Mouse (Mus musculus) bone marrow macrophage, adult 2 months (primary cell): ENCODE measurements around the gene Gm27021. TPM values are rescaled to one million over a fixed set of nuclear protein-coding genes. Genes with fewer than 3 reads are reported as not detected.

Experiments
- H3K27ac ChIP-seq: 2 replicates; pipeline ENCODE4 v1.5.1; 2012; ENCODE audit warnings: low read depth, low read length; ENCODE audit not compliant: insufficient read depth
- H3K4me1 ChIP-seq: 2 replicates; pipeline ENCODE4 v1.6.1; 2012; ENCODE audit warnings: low read length; ENCODE audit not compliant: control insufficient read depth, insufficient read depth
- H3K4me3 ChIP-seq: 2 replicates; pipeline ENCODE4 v1.5.1; 2012; ENCODE audit warnings: mild to moderate bottlenecking, low read length, moderate library complexity; ENCODE audit not compliant: insufficient read depth
- CTCF ChIP-seq: IDR thresholded peaks from 2 replicates; pipeline ENCODE4 v1.5.1; 2012; ENCODE audit warnings: low read depth, mild to moderate bottlenecking, low read length, moderate library complexity
- POLR2A ChIP-seq: IDR thresholded peaks from 2 replicates; pipeline ENCODE4 v1.6.1; 2012; ENCODE audit warnings: mild to moderate bottlenecking, low read depth, low read length, borderline replicate concordance
- polyA plus RNA-seq: library from polyadenylated mRNA; stranded (reverse); fragments of >200 nt; gene quantifications from 2 replicates; pipeline ENCODE4 v1.2.4, GENCODE M21; 2012; ENCODE audit not compliant: missing spikeins, insufficient read depth, insufficient read length

Gene Gm27021
- polyA plus RNA-seq, 1 experiment: not detected

- Histone ChIP-seq H3K4me1 (peaks cover 3% of the 10 kb centered on the region; the same call in 1 of the 2 replicates), H3K27ac (no peak overlapping the region), H3K4me3 (no peak overlapping the region)
- TF ChIP-seq CTCF (no peak), POLR2A (no peak)
These were observed 37.8 kb downstream of the Gm27021 start for GRCm38 (mm10) chr8:120630031-120630430.

DNA sequence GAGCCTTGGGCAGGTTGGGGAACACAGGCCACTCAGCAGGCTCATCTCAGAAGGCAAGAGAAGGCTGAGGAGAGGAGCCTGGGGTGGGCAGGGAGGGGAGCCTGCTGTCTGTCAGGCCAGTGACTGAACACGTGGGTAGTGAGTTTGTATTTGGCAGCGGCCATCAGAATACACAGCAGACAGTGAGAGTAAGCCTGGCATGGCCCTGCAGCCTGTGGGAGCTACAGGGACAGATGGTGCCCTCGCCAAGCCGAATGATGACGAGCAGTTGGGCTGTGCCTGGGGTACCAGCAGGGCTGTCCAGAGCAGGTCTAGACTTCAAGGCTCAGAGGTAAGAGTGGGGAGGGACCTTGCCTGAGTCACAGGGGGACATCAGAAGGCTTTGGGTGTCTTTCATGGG is 40.6 kb downstream of the Gm27021 start:
- Histone ChIP-seq H3K4me3 (no peak overlapping the region), H3K4me1 (no peaks in the 10 kb centered on the region), H3K27ac (no peak overlapping the region)
- TF ChIP-seq CTCF: no peak
- no peak for TF ChIP-seq POLR2A

DNA sequence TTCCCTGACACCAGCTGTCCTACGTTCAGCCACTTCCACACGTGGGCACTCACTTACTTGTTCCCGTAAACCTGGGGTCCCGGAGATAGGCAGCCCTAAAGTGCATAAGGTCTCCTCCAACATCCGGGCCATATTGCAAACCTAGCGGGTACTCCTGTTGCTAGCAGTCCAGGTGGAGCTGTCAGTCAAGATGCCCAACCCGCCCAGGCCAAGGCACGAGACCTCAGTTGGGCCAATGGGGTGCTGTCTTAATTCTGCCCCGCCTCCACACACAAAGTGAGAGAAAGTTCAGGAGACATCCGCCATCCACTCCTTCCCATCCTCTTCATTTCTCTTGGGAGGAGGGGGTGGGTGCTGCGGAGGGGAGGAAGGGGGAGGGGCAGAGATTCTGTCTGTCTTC is 41.4 kb downstream of the Gm27021 start:
- Histone ChIP-seq H3K27ac (no peak overlapping the region), H3K4me3 (no peak overlapping the region), H3K4me1 (peaks cover 5% of the 10 kb centered on the region)
- TF ChIP-seq POLR2A: no peak

DNA sequence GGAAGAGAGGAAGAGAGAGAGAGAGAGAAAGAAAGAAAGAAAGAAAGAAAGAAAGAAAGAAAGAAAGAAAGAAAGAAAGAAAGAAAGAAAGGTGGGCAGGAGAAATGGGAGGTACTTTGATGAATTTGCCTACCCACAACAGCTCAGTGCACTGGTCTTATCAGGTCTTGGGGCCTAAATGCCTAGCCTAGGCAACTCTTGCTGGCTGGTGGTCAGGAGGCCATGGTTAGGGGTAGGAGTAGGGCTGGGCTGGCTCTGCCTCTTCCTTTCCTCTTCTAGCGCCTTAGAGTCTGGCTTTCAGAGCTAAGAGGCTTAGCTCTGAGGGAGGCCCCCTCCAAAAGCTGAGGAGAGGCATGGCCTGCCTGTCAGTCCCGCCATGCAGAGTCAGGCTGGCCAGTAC is 44.3 kb downstream of the Gm27021 start:
- H3K4me1 ChIP-seq: peaks cover 26% of the 10 kb centered on the region
- H3K4me3 ChIP-seq: no peak overlapping the region
- no peak for TF ChIP-seq CTCF
- no peak for TF ChIP-seq POLR2A
- no peak overlapping the region for H3K27ac ChIP-seq

DNA sequence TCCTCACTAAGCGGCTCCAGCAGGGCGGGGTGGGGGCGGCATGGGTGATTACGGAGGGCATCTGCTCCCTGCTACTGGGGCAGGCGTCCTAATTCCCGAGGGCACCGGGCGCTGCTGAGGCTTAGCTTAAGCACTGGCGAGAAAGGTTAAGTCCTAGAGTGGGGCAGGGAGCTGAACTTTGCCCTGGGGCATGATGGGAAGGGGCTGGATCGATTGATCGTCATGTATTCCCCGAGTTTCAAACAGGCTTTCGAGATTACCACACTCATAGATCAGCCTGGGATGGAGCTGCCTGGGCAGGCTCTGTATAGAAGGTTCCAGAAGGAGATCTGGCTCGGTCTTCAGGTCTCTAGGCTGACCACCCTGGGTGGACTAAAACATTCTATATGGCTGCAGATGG is 45.7 kb downstream of the Gm27021 start:
- no peak overlapping the region for H3K4me3 ChIP-seq
- H3K4me1 ChIP-seq: peaks cover 31% of the 10 kb centered on the region
- TF ChIP-seq CTCF (no peak), POLR2A (no peak)
- H3K27ac ChIP-seq: no peak overlapping the region

- Histone ChIP-seq H3K4me3 (no peak overlapping the region), H3K4me1 (peaks cover 39% of the 10 kb centered on the region), H3K27ac (peak overlapping the region; percentile 100)
- TF ChIP-seq CTCF (no peak), POLR2A (no peak)
These were observed 47.4 kb downstream of the Gm27021 start for GRCm38 (mm10) chr8:120620441-120620840.

DNA sequence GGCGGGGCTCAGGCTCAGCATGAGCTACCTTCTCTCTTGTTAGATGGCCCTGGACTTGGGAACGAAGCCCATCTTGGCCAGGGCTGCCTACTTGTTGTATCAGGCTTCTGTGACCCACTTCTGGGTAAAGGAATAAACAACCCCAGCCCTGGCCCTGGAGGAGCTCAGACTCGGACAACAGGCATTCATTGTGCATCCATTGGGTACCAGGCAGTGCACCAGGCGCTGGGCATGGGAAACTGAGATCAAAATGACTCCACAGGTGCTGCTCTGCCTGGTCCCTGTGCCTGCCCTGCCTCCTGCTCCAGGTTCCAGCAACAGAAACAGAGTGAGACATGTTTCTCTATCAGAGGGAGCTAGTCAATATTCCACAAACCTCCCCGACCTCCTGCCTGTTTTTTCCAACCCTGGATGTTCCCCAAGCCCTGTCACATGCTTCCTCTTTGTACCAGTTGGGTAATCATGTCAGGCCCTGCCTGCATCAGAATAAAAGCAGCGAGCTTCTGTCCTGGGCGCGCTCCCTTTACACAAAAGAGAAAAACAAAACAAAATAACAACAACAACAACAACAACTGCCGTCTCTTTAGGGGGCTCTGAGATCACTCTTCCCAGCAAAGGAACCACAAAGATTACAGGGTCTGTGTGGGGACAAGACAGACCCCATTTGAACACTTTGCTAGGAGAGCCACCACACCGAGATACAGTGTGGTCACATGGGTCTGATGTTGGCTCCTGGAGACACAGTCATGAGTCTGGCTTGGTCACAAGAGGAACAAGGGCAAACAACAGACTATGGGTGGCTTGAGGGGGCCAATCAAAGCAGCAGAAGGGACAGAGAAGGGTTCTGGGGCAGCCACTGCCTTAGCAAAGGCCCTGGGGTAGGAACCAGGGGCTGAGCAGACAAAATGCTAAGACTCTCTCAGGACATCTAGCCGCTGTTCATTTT is 48.4 kb downstream of the Gm27021 start:
- Histone ChIP-seq H3K4me1 (peaks cover 39% of the 10 kb centered on the region), H3K4me3 (peak overlapping the region; percentile 36), H3K27ac (peak overlapping the region; percentile 100)

GRCm38 (mm10) chr8:120618110-120618509 is 49.8 kb downstream of the Gm27021 start:
- Histone ChIP-seq H3K4me1 (peaks cover 39% of the 10 kb centered on the region), H3K4me3 (no peak overlapping the region), H3K27ac (peak overlapping the region; percentile 100)
- TF ChIP-seq POLR2A (no peak), CTCF (peak; percentile 70)

More for the DNA sequence above, 48.4 kb downstream of the Gm27021 start:
- no peak for TF ChIP-seq CTCF
- TF ChIP-seq POLR2A: no peak

- TF ChIP-seq POLR2A (no peak), CTCF (no peak)
- Histone ChIP-seq H3K27ac (no peak overlapping the region), H3K4me1 (peaks cover 39% of the 10 kb centered on the region)
These were observed 50.9 kb downstream of the Gm27021 start for GRCm38 (mm10) chr8:120616663-120617626.

GRCm38 (mm10) chr8:120614491-120614890 is 53.4 kb downstream of the Gm27021 start:
- H3K27ac ChIP-seq: no peak overlapping the region
- TF ChIP-seq CTCF: no peak
- no peak for TF ChIP-seq POLR2A
- H3K4me1 ChIP-seq: peaks cover 19% of the 10 kb centered on the region
- no peak overlapping the region for H3K4me3 ChIP-seq

More at GRCm38 (mm10) chr8:120616663-120617626, 50.9 kb downstream of the Gm27021 start:
- no peak overlapping the region for H3K4me3 ChIP-seq

- Histone ChIP-seq H3K27ac (no peak overlapping the region), H3K4me1 (no peaks in the 10 kb centered on the region; the same call in 1 of the 2 replicates), H3K4me3 (no peak overlapping the region)
- TF ChIP-seq POLR2A (no peak), CTCF (no peak)
These were observed 57.1 kb downstream of the Gm27021 start for GRCm38 (mm10) chr8:120610824-120611223.
